Mouse (Mus musculus): ENCODE results near the gene Kif2c. TPM values are rescaled to one million over a fixed set of nuclear protein-coding genes. Genes with fewer than 3 reads are reported as not detected.
A peak's percentile ranks its signal among the peaks of the same experiment; 100 is the strongest.

The Kif2c gene
- polyA plus RNA-seq, 1 experiment from 2014 or later = 55.0 TPM

GRCm38 (mm10) chr4:117138295-117139216 lies 43.9 kb downstream of the Kif2c start:
- no peak overlapping the region for H3K4me3 ChIP-seq (ENCODE audit: low read depth, low read length)
- ATAC-seq (ENCODE audit: insufficient number of reproducible peaks, insufficient read depth, low FRiP score, low read depth) = no peak
- no peaks in the 10 kb centered on the region for H3K27me3 ChIP-seq (ENCODE audit: control insufficient read depth, insufficient read depth, low read length)
- no peaks in the 10 kb centered on the region for H3K4me1 ChIP-seq (ENCODE audit: control insufficient read depth, insufficient read depth, low read length)
- H3K4me2 ChIP-seq (replicated peaks; ENCODE audit: low read depth, low read length) = no peak overlapping the region
- 58% methylated on average over 16 of the region's 17 CpGs for WGBS
- H3K9me3 ChIP-seq (ENCODE audit: control insufficient read depth, low read depth, low read length) = no peaks in the 10 kb centered on the region
- H3K27ac ChIP-seq (ENCODE audit: low read length) = no peak overlapping the region
- no peaks in the 10 kb centered on the region for H3K36me3 ChIP-seq (ENCODE audit: control insufficient read depth, insufficient read depth, low read length)
- no peak overlapping the region for H3K9ac ChIP-seq (replicated peaks; ENCODE audit: low read depth, low read length)

- no peaks in the 10 kb centered on the region for H3K9me3 ChIP-seq (ENCODE audit: control insufficient read depth, low read depth, low read length)
- ATAC-seq (ENCODE audit: insufficient number of reproducible peaks, insufficient read depth, low FRiP score, low read depth) = no peak
- peaks cover 10% of the 10 kb centered on the region; the same call in 1 of the 2 replicates for H3K4me1 ChIP-seq (ENCODE audit: control insufficient read depth, insufficient read depth, low read length)
- peaks cover 7% of the 10 kb centered on the region; the same call in 1 of the 2 replicates for H3K27me3 ChIP-seq (ENCODE audit: control insufficient read depth, insufficient read depth, low read length)
- no peaks in the 10 kb centered on the region for H3K36me3 ChIP-seq (ENCODE audit: control insufficient read depth, insufficient read depth, low read length)
- H3K9ac ChIP-seq (replicated peaks; ENCODE audit: low read depth, low read length) = no peak overlapping the region
- H3K4me3 ChIP-seq (ENCODE audit: low read depth, low read length) = no peak overlapping the region
- 27% methylated on average over 8 of the region's 8 CpGs for whole genome bisulfite sequencing
- no peak overlapping the region for H3K4me2 ChIP-seq (replicated peaks; ENCODE audit: low read depth, low read length)
- no peak overlapping the region for H3K27ac ChIP-seq (ENCODE audit: low read length)
These were observed 46.4 kb downstream of the Kif2c start for GRCm38 (mm10) chr4:117136034-117136433.

GRCm38 (mm10) chr4:117134601-117134995 lies 47.8 kb downstream of the Kif2c start:
- Histone ChIP-seq H3K4me2 (replicated peaks; ENCODE audit: low read depth, low read length) (no peak overlapping the region), H3K27me3 (ENCODE audit: control insufficient read depth, insufficient read depth, low read length) (peaks cover 7% of the 10 kb centered on the region; the same call in 1 of the 2 replicates), H3K9ac (replicated peaks; ENCODE audit: low read depth, low read length) (no peak overlapping the region), H3K27ac (ENCODE audit: low read length) (no peak overlapping the region), H3K4me3 (ENCODE audit: low read depth, low read length) (no peak overlapping the region), H3K36me3 (ENCODE audit: control insufficient read depth, insufficient read depth, low read length) (peaks cover 4% of the 10 kb centered on the region; the same call in 1 of the 2 replicates), H3K4me1 (ENCODE audit: control insufficient read depth, insufficient read depth, low read length) (peaks cover 10% of the 10 kb centered on the region; the same call in 1 of the 2 replicates), H3K9me3 (ENCODE audit: control insufficient read depth, low read depth, low read length) (no peaks in the 10 kb centered on the region)
- 24% methylated on average over 2 of the region's 2 CpGs for WGBS
- no peak for ATAC-seq (ENCODE audit: insufficient number of reproducible peaks, insufficient read depth, low FRiP score, low read depth)

GRCm38 (mm10) chr4:117133817-117134600 lies 48.4 kb downstream of the Kif2c start, which contains the start of gene Plk3:
Gene Plk3 (minus strand): TSS chr4:117133963.
- WGBS = 2% methylated on average over 30 of the region's 48 CpGs
- H3K9ac ChIP-seq (replicated peaks; ENCODE audit: low read depth, low read length) = peak within 1 kb of the TSS; percentile 60
- H3K4me1 ChIP-seq (ENCODE audit: control insufficient read depth, insufficient read depth, low read length) = peaks cover 10% of the 10 kb centered on the region; the same call in 1 of the 2 replicates
- peak; percentile 89 for ATAC-seq (ENCODE audit: insufficient number of reproducible peaks, insufficient read depth, low FRiP score, low read depth)
- H3K4me3 ChIP-seq (ENCODE audit: low read depth, low read length) = peak within 1 kb of the TSS; percentile 59
- H3K9me3 ChIP-seq (ENCODE audit: control insufficient read depth, low read depth, low read length) = no peaks in the 10 kb centered on the region
- H3K27me3 ChIP-seq (ENCODE audit: control insufficient read depth, insufficient read depth, low read length) = peaks cover 7% of the 10 kb centered on the region; the same call in 1 of the 2 replicates
- H3K36me3 ChIP-seq (ENCODE audit: control insufficient read depth, insufficient read depth, low read length) = peaks cover 4% of the 10 kb centered on the region; the same call in 1 of the 2 replicates
- H3K4me2 ChIP-seq (replicated peaks; ENCODE audit: low read depth, low read length) = peak within 1 kb of the TSS; percentile 89
- H3K27ac ChIP-seq (ENCODE audit: low read length) = no peak within 1 kb of the TSS

GRCm38 (mm10) chr4:117133366-117133796 lies 49.1 kb downstream of the Kif2c start:
- peak overlapping the region; percentile 59 for H3K4me3 ChIP-seq (ENCODE audit: low read depth, low read length)
- no peaks in the 10 kb centered on the region for H3K9me3 ChIP-seq (ENCODE audit: control insufficient read depth, low read depth, low read length)
- peak overlapping the region; percentile 89 for H3K4me2 ChIP-seq (replicated peaks; ENCODE audit: low read depth, low read length)
- H3K27me3 ChIP-seq (ENCODE audit: control insufficient read depth, insufficient read depth, low read length) = peaks cover 7% of the 10 kb centered on the region; the same call in 1 of the 2 replicates
- H3K36me3 ChIP-seq (ENCODE audit: control insufficient read depth, insufficient read depth, low read length) = peaks cover 7% of the 10 kb centered on the region; the same call in 1 of the 2 replicates
- peaks cover 10% of the 10 kb centered on the region; the same call in 1 of the 2 replicates for H3K4me1 ChIP-seq (ENCODE audit: control insufficient read depth, insufficient read depth, low read length)
- H3K27ac ChIP-seq (ENCODE audit: low read length) = no peak overlapping the region
- 1% methylated on average over 41 of the region's 42 CpGs for WGBS
- ATAC-seq (ENCODE audit: insufficient number of reproducible peaks, insufficient read depth, low FRiP score, low read depth) = peak; percentile 24
- H3K9ac ChIP-seq (replicated peaks; ENCODE audit: low read depth, low read length) = peak overlapping the region; percentile 60

- Histone ChIP-seq H3K9ac (replicated peaks; ENCODE audit: low read depth, low read length) (peak overlapping the region; percentile 60; the same call in 1 of the 2 replicates), H3K36me3 (ENCODE audit: control insufficient read depth, insufficient read depth, low read length) (peaks cover 7% of the 10 kb centered on the region; the same call in 1 of the 2 replicates), H3K9me3 (ENCODE audit: control insufficient read depth, low read depth, low read length) (no peaks in the 10 kb centered on the region), H3K4me3 (ENCODE audit: low read depth, low read length) (peak overlapping the region; percentile 59), H3K27me3 (ENCODE audit: control insufficient read depth, insufficient read depth, low read length) (peaks cover 7% of the 10 kb centered on the region; the same call in 1 of the 2 replicates), H3K4me2 (replicated peaks; ENCODE audit: low read depth, low read length) (peak overlapping the region; percentile 89), H3K4me1 (ENCODE audit: control insufficient read depth, insufficient read depth, low read length) (peaks cover 10% of the 10 kb centered on the region; the same call in 1 of the 2 replicates), H3K27ac (ENCODE audit: low read length) (no peak overlapping the region)
- ATAC-seq (ENCODE audit: insufficient number of reproducible peaks, insufficient read depth, low FRiP score, low read depth) = no peak
- 20% methylated on average over 11 of the region's 11 CpGs for WGBS
These were observed 49.7 kb downstream of the Kif2c start for GRCm38 (mm10) chr4:117132794-117133143.

GRCm38 (mm10) chr4:117131890-117132793 lies 50.3 kb downstream of the Kif2c start:
- WGBS = 36% methylated on average over 7 of the region's 7 CpGs
- H3K9ac ChIP-seq (replicated peaks; ENCODE audit: low read depth, low read length) = peak overlapping the region; percentile 60; the same call in 1 of the 2 replicates
- no peak for ATAC-seq (ENCODE audit: insufficient number of reproducible peaks, insufficient read depth, low FRiP score, low read depth)

More at GRCm38 (mm10) chr4:117131890-117132793, 50.3 kb downstream of the Kif2c start:
- H3K27ac ChIP-seq (ENCODE audit: low read length) = no peak overlapping the region
- peaks cover 7% of the 10 kb centered on the region; the same call in 1 of the 2 replicates for H3K36me3 ChIP-seq (ENCODE audit: control insufficient read depth, insufficient read depth, low read length)
- peaks cover 10% of the 10 kb centered on the region; the same call in 1 of the 2 replicates for H3K4me1 ChIP-seq (ENCODE audit: control insufficient read depth, insufficient read depth, low read length)
- H3K9me3 ChIP-seq (ENCODE audit: control insufficient read depth, low read depth, low read length) = no peaks in the 10 kb centered on the region
- peaks cover 7% of the 10 kb centered on the region; the same call in 1 of the 2 replicates for H3K27me3 ChIP-seq (ENCODE audit: control insufficient read depth, insufficient read depth, low read length)
- peak overlapping the region; percentile 89; the same call in 1 of the 2 replicates for H3K4me2 ChIP-seq (replicated peaks; ENCODE audit: low read depth, low read length)
- peak overlapping the region; percentile 59; the same call in 1 of the 2 replicates for H3K4me3 ChIP-seq (ENCODE audit: low read depth, low read length)
